Mouse (Mus musculus) heart, embryonic 11.5 days (tissue): ENCODE measurements around the gene Tbc1d1. TPM values are rescaled to one million over a fixed set of nuclear protein-coding genes. Genes with fewer than 3 reads are reported as not detected.

ENCODE experiments used
- ATAC-seq: fragments of 200-750 bp; cut with Nextera tagmentation; replicated peaks from 2 replicates; pipeline ENCODE4 v1.8.0; 2017; ENCODE audit warnings: moderate library complexity; ENCODE audit not compliant: insufficient number of reproducible peaks, low FRiP score, low TSS enrichment
- H3K27ac ChIP-seq: fragments of 300-500 bp; sonication (generic); 2 replicates; pipeline ENCODE4 v1.5.1; 2014; ENCODE audit warnings: mild to moderate bottlenecking, low read depth, low read length
- H3K27me3 ChIP-seq: fragments of 300-500 bp; sonication (generic); 2 replicates; pipeline ENCODE4 v1.6.1; 2014; ENCODE audit warnings: mild to moderate bottlenecking, low read length, mixed read lengths; ENCODE audit not compliant: control insufficient read depth, insufficient read depth
- H3K36me3 ChIP-seq: fragments of 300-500 bp; sonication (generic); 2 replicates; pipeline ENCODE4 v1.6.1; 2014; ENCODE audit warnings: mild to moderate bottlenecking, low read length, moderate library complexity, mixed read lengths; ENCODE audit not compliant: control insufficient read depth, insufficient read depth
- H3K4me1 ChIP-seq: fragments of 300-500 bp; sonication (generic); 2 replicates; pipeline ENCODE4 v1.6.1; 2014; ENCODE audit warnings: low read length; ENCODE audit not compliant: control insufficient read depth, insufficient read depth
- H3K4me2 ChIP-seq: fragments of 300-500 bp; sonication (generic); 2 replicates; pipeline ENCODE4 v1.6.1; 2014; ENCODE audit warnings: mild to moderate bottlenecking, moderate library complexity
- H3K4me3 ChIP-seq: fragments of 300-500 bp; sonication (generic); 2 replicates; pipeline ENCODE4 v1.5.1; 2014; ENCODE audit warnings: low read depth, low read length
- H3K9ac ChIP-seq: fragments of 300-500 bp; sonication (generic); 2 replicates; pipeline ENCODE4 v1.6.1; 2014; ENCODE audit warnings: mild to moderate bottlenecking, low read depth, low read length, moderate library complexity
- H3K9me3 ChIP-seq: fragments of 300-500 bp; sonication (generic); replicated peaks from 2 replicates; pipeline ENCODE4 v1.6.1; 2016; ENCODE audit warnings: low read length; ENCODE audit not compliant: control insufficient read depth
- WGBS: fragments of 180-500 bp; shearing (Covaris S2); extraction: QIAGEN DNeasy Blood & Tissue Kit; methylation state at CpG from one replicate; pipeline ENCODE4 v1.1.7; 2014; ENCODE audit not compliant: insufficient replicate concordance; 5-methylcytosine and 5-hydroxymethylcytosine counted together
- polyA plus RNA-seq: library from polyadenylated mRNA; unstranded; fragments of >200 nt; fragmentation: Nextera tagmentation; extraction: Ambion mirVana; gene quantifications from 2 replicates; pipeline ENCODE4 v1.2.1, GENCODE M21; 2014

Gene Tbc1d1
- polyA plus RNA-seq, 1 experiment from 2014 or later, result 36.3 TPM

GRCm38 (mm10) chr5:64206431-64206830, 50.3 kb downstream of the Tbc1d1 start:
- no peaks in the 10 kb centered on the region for H3K36me3 ChIP-seq
- peaks cover 5% of the 10 kb centered on the region; the same call in 1 of the 2 replicates for H3K4me1 ChIP-seq
- 53% methylated on average over 3 of the region's 3 CpGs for WGBS
- H3K4me2 ChIP-seq, result no peak overlapping the region
- no peak for ATAC-seq
- H3K9me3 ChIP-seq, result no peaks in the 10 kb centered on the region
- H3K27me3 ChIP-seq, result no peaks in the 10 kb centered on the region
- no peak overlapping the region for H3K4me3 ChIP-seq
- no peak overlapping the region for H3K9ac ChIP-seq
- no peak overlapping the region for H3K27ac ChIP-seq

GRCm38 (mm10) chr5:64206875-64207274, 50.8 kb downstream of the Tbc1d1 start:
- no peak overlapping the region for H3K9ac ChIP-seq
- H3K9me3 ChIP-seq, result no peaks in the 10 kb centered on the region
- WGBS, result 49% methylated on average over 8 of the region's 8 CpGs
- H3K27ac ChIP-seq, result no peak overlapping the region
- peaks cover 5% of the 10 kb centered on the region; the same call in 1 of the 2 replicates for H3K4me1 ChIP-seq
- no peaks in the 10 kb centered on the region for H3K36me3 ChIP-seq
- H3K4me3 ChIP-seq, result no peak overlapping the region
- no peaks in the 10 kb centered on the region for H3K27me3 ChIP-seq
- no peak for ATAC-seq
- no peak overlapping the region for H3K4me2 ChIP-seq

GRCm38 (mm10) chr5:64207800-64208199, 51.7 kb downstream of the Tbc1d1 start:
- Histone ChIP-seq H3K4me1 (peaks cover 5% of the 10 kb centered on the region; the same call in 1 of the 2 replicates), H3K36me3 (no peaks in the 10 kb centered on the region), H3K27ac (no peak overlapping the region), H3K9ac (no peak overlapping the region), H3K9me3 (no peaks in the 10 kb centered on the region), H3K4me2 (no peak overlapping the region), H3K27me3 (no peaks in the 10 kb centered on the region), H3K4me3 (no peak overlapping the region)
- ATAC-seq, result no peak
- WGBS, result 92% methylated on average over 6 of the region's 6 CpGs

GRCm38 (mm10) chr5:64210817-64211216, 54.7 kb downstream of the Tbc1d1 start:
- H3K4me3 ChIP-seq, result no peak overlapping the region
- H3K36me3 ChIP-seq, result no peaks in the 10 kb centered on the region
- H3K4me1 ChIP-seq, result peaks cover 5% of the 10 kb centered on the region; the same call in 1 of the 2 replicates
- H3K27ac ChIP-seq, result no peak overlapping the region
- H3K27me3 ChIP-seq, result no peaks in the 10 kb centered on the region
- ATAC-seq, result no peak
- H3K9me3 ChIP-seq, result no peaks in the 10 kb centered on the region
- no peak overlapping the region for H3K9ac ChIP-seq
- no peak overlapping the region for H3K4me2 ChIP-seq
- 67% methylated on average over 4 of the region's 4 CpGs for WGBS

- H3K9me3 ChIP-seq, result no peaks in the 10 kb centered on the region
- no peak overlapping the region for H3K4me2 ChIP-seq
- ATAC-seq, result no peak
- H3K9ac ChIP-seq, result no peak overlapping the region
- H3K4me3 ChIP-seq, result no peak overlapping the region
- peaks cover 5% of the 10 kb centered on the region; the same call in 1 of the 2 replicates for H3K4me1 ChIP-seq
- no peak overlapping the region for H3K27ac ChIP-seq
- WGBS, result 76% methylated on average over 7 of the region's 7 CpGs
- H3K36me3 ChIP-seq, result no peaks in the 10 kb centered on the region
- H3K27me3 ChIP-seq, result no peaks in the 10 kb centered on the region
Observed at GRCm38 (mm10) chr5:64211284-64211683, 55.2 kb downstream of the Tbc1d1 start.

GRCm38 (mm10) chr5:64212206-64212605, 56.1 kb downstream of the Tbc1d1 start:
- no peak for ATAC-seq
- Histone ChIP-seq H3K4me3 (no peak overlapping the region), H3K36me3 (no peaks in the 10 kb centered on the region), H3K4me2 (no peak overlapping the region), H3K9me3 (no peaks in the 10 kb centered on the region), H3K27me3 (no peaks in the 10 kb centered on the region), H3K27ac (0 out of 2 replicates have a peak overlapping the region, but pooled peaks have one; percentile 22), H3K9ac (no peak overlapping the region), H3K4me1 (no peaks in the 10 kb centered on the region)
- 49% methylated on average over 5 of the region's 5 CpGs for WGBS

GRCm38 (mm10) chr5:64212619-64213018, 56.5 kb downstream of the Tbc1d1 start:
- ATAC-seq, result no peak
- WGBS, result 63% methylated on average over 3 of the region's 3 CpGs
- no peaks in the 10 kb centered on the region for H3K27me3 ChIP-seq
- H3K4me3 ChIP-seq, result no peak overlapping the region
- 0 out of 2 replicates have a peak overlapping the region, but pooled peaks have one; percentile 22 for H3K27ac ChIP-seq
- H3K36me3 ChIP-seq, result no peaks in the 10 kb centered on the region
- no peak overlapping the region for H3K4me2 ChIP-seq
- H3K9me3 ChIP-seq, result no peaks in the 10 kb centered on the region
- no peak overlapping the region for H3K9ac ChIP-seq
- no peaks in the 10 kb centered on the region for H3K4me1 ChIP-seq

- Histone ChIP-seq H3K4me2 (no peak overlapping the region), H3K36me3 (no peaks in the 10 kb centered on the region), H3K27me3 (no peaks in the 10 kb centered on the region), H3K27ac (no peak overlapping the region), H3K9ac (no peak overlapping the region), H3K4me3 (no peak overlapping the region), H3K4me1 (no peaks in the 10 kb centered on the region), H3K9me3 (no peaks in the 10 kb centered on the region)
- WGBS, result 90% methylated on average over 5 of the region's 5 CpGs
- no peak for ATAC-seq
Observed at GRCm38 (mm10) chr5:64215806-64216205, 59.7 kb downstream of the Tbc1d1 start.

- no peaks in the 10 kb centered on the region for H3K27me3 ChIP-seq
- H3K27ac ChIP-seq, result no peak overlapping the region
- no peaks in the 10 kb centered on the region for H3K9me3 ChIP-seq
- no peak overlapping the region for H3K4me3 ChIP-seq
- H3K9ac ChIP-seq, result no peak overlapping the region
- no peak overlapping the region for H3K4me2 ChIP-seq
- ATAC-seq, result no peak
- no peaks in the 10 kb centered on the region for H3K4me1 ChIP-seq
- 92% methylated on average over 4 of the region's 4 CpGs for WGBS
- no peaks in the 10 kb centered on the region for H3K36me3 ChIP-seq
Observed at GRCm38 (mm10) chr5:64216326-64216725, 60.2 kb downstream of the Tbc1d1 start.
